Mouse (Mus musculus) stomach, embryonic 15.5 days (tissue): ENCODE measurements at regions not wholly inside any gene's neighbourhood (a gene's known extent, or its start where the extent isn't known, plus 50 kb on each side); places are given as distances from the start of the nearest gene placed in this dataset.

Source experiments
- ATAC-seq: fragments of 200-750 bp; cut with Nextera tagmentation; 2 replicates; pipeline ENCODE4 v1.8.0; 2017; ENCODE audit warnings: low read depth, moderate number of reproducible peaks, moderate TSS enrichment; ENCODE audit not compliant: insufficient read depth, low FRiP score
- H3K27ac ChIP-seq: fragments of 300-500 bp; sonication (generic); 2 replicates; pipeline ENCODE4 v1.5.1; 2015; ENCODE audit warnings: mild to moderate bottlenecking, inconsistent platforms
- H3K27me3 ChIP-seq: fragments of 300-500 bp; sonication (generic); replicated peaks from 2 replicates; pipeline ENCODE4 v1.6.1; 2015; ENCODE audit warnings: inconsistent platforms
- H3K36me3 ChIP-seq: fragments of 300-500 bp; sonication (generic); 2 replicates; pipeline ENCODE4 v1.6.1; 2015; ENCODE audit warnings: inconsistent platforms
- H3K4me1 ChIP-seq: fragments of 300-500 bp; sonication (generic); 2 replicates; pipeline ENCODE4 v1.6.1; 2015; ENCODE audit warnings: inconsistent platforms
- H3K4me2 ChIP-seq: fragments of 300-500 bp; sonication (generic); 2 replicates; pipeline ENCODE4 v1.6.1; 2015; ENCODE audit warnings: mild to moderate bottlenecking, inconsistent platforms
- H3K4me3 ChIP-seq: fragments of 300-500 bp; sonication (generic); replicated peaks from 2 replicates; pipeline ENCODE4 v1.5.1; 2015; ENCODE audit warnings: inconsistent platforms
- H3K9ac ChIP-seq: fragments of 300-500 bp; sonication (generic); 2 replicates; pipeline ENCODE4 v1.6.1; 2015; ENCODE audit warnings: inconsistent platforms
- H3K9me3 ChIP-seq: fragments of 300-500 bp; sonication (generic); 2 replicates; pipeline ENCODE4 v1.6.1; 2016; ENCODE audit warnings: inconsistent platforms
- WGBS: fragments of 180-500 bp; shearing (Covaris S2); methylation state at CpG from one replicate; pipeline ENCODE4 v1.1.7; 2015; 5-methylcytosine and 5-hydroxymethylcytosine counted together

DNA sequence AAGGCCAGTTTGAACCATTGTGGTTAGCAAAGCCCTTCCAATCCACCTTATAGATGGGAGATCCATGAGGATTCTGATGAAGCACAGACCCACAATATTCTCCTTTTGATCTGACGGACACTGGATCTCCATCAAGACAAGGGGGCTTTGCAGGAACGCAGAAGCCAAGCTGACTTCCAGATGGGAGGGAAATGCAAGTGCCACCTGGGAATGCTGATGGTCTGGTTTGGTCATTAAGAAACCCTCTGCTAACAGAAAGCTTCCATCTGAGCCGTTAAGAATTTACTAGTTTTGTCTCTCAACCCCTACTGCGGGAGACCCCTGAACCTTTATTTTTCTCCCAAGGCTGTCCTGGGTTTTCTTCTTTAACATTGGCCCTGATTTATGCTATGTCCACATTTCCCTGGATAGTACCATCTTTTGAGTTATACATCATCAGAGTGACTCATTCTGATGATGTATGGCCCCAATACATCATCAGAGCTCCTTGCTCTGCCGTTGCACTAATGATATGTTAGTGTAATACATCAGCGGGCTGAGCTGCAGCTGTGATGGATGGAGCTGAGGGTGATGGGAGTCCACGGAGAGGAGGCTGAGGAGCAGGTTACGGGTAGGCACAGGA, 898.3 kb downstream of the Kcnma1 start:
- Histone ChIP-seq H3K9me3 (no peaks in the 10 kb centered on the region), H3K36me3 (no peaks in the 10 kb centered on the region), H3K4me2 (no peak overlapping the region), H3K27me3 (no peaks in the 10 kb centered on the region), H3K4me3 (no peak overlapping the region), H3K9ac (no peak overlapping the region), H3K27ac (no peak overlapping the region), H3K4me1 (no peaks in the 10 kb centered on the region)
- 50% methylated on average over 8 of the region's 8 CpGs for WGBS
- no peak for ATAC-seq

DNA sequence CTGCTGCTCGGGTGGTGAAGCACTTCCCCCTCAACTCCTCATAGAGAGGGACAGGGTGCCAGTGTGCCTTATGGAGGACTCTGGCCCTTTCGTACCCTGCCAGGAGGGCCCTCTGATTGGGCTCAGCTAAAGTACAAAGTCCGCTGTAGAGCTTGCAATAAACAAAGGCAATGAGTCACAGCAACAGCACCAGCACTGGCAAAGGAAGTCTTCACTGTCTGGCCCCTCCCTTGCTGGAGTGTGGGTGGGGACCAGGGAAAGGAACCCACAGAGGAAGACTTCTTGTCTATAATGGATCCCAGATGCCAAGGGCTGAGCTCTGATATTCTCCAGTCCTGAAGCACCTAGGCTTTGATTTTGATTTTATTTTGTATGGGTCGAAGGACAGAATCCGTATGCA, 899.4 kb downstream of the Kcnma1 start:
- H3K4me1 ChIP-seq, result no peaks in the 10 kb centered on the region
- H3K4me2 ChIP-seq, result no peak overlapping the region
- no peaks in the 10 kb centered on the region for H3K36me3 ChIP-seq
- WGBS, result 46% methylated on average over 5 of the region's 5 CpGs
- peak; percentile 63 for ATAC-seq
- no peaks in the 10 kb centered on the region for H3K9me3 ChIP-seq
- no peak overlapping the region for H3K4me3 ChIP-seq
- no peaks in the 10 kb centered on the region for H3K27me3 ChIP-seq
- H3K27ac ChIP-seq, result no peak overlapping the region
- no peak overlapping the region for H3K9ac ChIP-seq

DNA sequence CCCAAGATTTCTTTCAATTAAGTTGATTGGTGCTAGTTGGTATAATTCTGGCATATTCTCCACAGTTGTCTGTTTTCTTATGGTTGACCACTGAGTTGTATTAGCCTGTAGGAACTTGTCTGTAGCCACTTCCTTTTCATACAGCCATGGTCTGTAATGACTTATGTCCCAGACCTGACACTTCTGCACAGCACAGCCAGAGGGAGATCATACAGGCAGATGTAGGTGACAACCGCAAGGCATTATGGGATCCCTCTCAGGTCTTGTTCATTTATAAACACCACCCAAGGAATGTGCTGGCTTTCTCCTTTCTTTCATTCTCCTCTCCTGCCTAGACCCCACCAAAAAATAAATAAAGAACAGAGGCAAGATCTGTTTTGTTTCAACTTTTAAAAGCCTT, 899.8 kb downstream of the Kcnma1 start:
- ATAC-seq, result no peak
- Histone ChIP-seq H3K9me3 (no peaks in the 10 kb centered on the region), H3K27ac (no peak overlapping the region), H3K4me1 (no peaks in the 10 kb centered on the region), H3K9ac (no peak overlapping the region), H3K4me2 (no peak overlapping the region), H3K36me3 (no peaks in the 10 kb centered on the region), H3K4me3 (no peak overlapping the region), H3K27me3 (no peaks in the 10 kb centered on the region)
- 78% methylated on average over 1 of the region's 1 CpGs for WGBS

DNA sequence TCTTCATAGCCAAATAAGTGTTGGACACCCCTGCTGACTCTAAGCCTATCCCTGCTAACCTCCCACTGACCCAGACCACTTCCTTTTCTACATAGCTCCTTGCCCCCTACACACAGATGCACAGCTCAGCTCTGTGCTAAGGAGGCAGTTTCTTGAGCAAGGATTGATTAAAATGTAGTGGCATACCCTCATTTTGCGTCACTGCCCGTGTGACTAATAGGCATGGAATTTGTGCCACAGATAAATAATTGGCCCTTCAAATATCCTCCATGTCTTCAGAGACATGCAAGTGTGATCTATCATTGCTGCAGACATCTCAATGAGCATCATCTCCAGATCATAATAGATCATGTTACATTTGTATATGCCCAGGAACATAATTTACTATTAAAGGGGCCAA, 901.9 kb downstream of the Kcnma1 start:
- WGBS, result 47% methylated on average over 2 of the region's 2 CpGs
- no peak for ATAC-seq
- Histone ChIP-seq H3K36me3 (no peaks in the 10 kb centered on the region), H3K4me3 (no peak overlapping the region), H3K4me1 (no peaks in the 10 kb centered on the region), H3K27ac (no peak overlapping the region), H3K27me3 (no peaks in the 10 kb centered on the region), H3K9ac (no peak overlapping the region), H3K9me3 (no peaks in the 10 kb centered on the region), H3K4me2 (no peak overlapping the region)

DNA sequence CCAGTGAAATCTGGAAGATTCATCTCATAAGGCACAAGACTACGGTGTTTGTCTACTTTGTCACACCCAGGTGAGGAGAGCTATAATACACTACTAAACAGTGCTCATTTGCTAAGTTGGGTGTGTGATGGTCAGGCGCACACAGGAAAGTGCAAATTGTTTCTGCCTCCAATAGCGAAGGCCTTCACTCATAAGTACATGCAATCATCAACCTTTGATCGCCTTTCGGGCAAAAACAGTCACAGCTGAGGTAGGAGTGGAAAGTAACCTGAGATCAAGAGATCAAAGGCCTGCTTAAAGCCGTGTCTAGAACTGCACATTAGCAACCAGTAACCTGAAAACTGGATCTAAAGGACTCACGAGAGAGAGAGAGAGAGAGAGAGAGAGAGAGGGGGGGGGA, 905.7 kb downstream of the Kcnma1 start:
- no peaks in the 10 kb centered on the region for H3K36me3 ChIP-seq
- ATAC-seq, result no peak
- H3K9ac ChIP-seq, result no peak overlapping the region
- no peak overlapping the region for H3K27ac ChIP-seq
- H3K27me3 ChIP-seq, result no peaks in the 10 kb centered on the region
- no peak overlapping the region for H3K4me3 ChIP-seq
- H3K9me3 ChIP-seq, result no peaks in the 10 kb centered on the region
- no peak overlapping the region for H3K4me2 ChIP-seq
- H3K4me1 ChIP-seq, result no peaks in the 10 kb centered on the region
- WGBS, result 84% methylated on average over 7 of the region's 7 CpGs

DNA sequence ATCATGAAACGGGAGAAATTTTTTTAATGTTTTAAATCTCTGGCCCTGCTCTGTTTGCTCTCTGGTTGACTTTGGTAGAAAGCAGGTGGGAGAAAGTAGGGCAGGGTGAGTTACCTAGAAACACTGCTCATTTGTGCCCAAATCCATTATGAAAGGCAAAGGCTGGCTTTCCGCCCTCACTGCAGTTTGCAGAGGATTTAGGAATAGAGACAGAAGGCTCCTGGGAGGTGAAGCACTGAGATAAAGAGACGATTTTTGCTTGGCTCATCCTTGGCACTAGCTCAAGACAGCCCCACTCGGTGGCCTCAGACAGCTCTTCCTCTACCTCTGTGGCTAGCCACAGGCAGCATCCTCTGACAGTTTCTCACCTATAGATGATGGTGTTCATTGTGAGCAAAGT, 906.8 kb downstream of the Kcnma1 start:
- 61% methylated on average over 4 of the region's 4 CpGs for WGBS
- no peak overlapping the region for H3K9ac ChIP-seq
- no peaks in the 10 kb centered on the region for H3K9me3 ChIP-seq
- no peak overlapping the region for H3K27ac ChIP-seq
- no peaks in the 10 kb centered on the region for H3K27me3 ChIP-seq
- H3K4me2 ChIP-seq, result no peak overlapping the region
- H3K4me3 ChIP-seq, result no peak overlapping the region
- no peak for ATAC-seq
- H3K4me1 ChIP-seq, result no peaks in the 10 kb centered on the region
- no peaks in the 10 kb centered on the region for H3K36me3 ChIP-seq
